Mouse (Mus musculus): ENCODE measurements around the gene Get4. TPM values are rescaled to one million over a fixed set of nuclear protein-coding genes. Genes with fewer than 3 reads are reported as not detected.
A peak's percentile ranks its signal among the peaks of the same experiment; 100 is the strongest.

Get4 gene
- polyA plus RNA-seq, 1 experiment from 2014 or later, result 208 TPM

- Histone ChIP-seq H3K9ac (ENCODE audit: low read depth, low read length) (no peak overlapping the region), H3K36me3 (ENCODE audit: control insufficient read depth, insufficient read depth, low read length) (no peaks in the 10 kb centered on the region), H3K4me3 (ENCODE audit: low read depth, low read length) (no peak overlapping the region), H3K4me1 (replicated peaks; ENCODE audit: control insufficient read depth, insufficient read depth, low read length) (peaks cover 3% of the 10 kb centered on the region), H3K4me2 (no peak overlapping the region), H3K27ac (ENCODE audit: low read depth, low read length) (no peak overlapping the region), H3K27me3 (replicated peaks; ENCODE audit: control insufficient read depth, insufficient read depth, low read length) (no peaks in the 10 kb centered on the region), H3K9me3 (ENCODE audit: control insufficient read depth, low read length) (no peaks in the 10 kb centered on the region)
- no peak for ATAC-seq (replicated peaks; ENCODE audit: low FRiP score)
- 80% methylated on average over 9 of the region's 9 CpGs for WGBS
- no peak for DNase-seq (ENCODE audit: low spot score)
Measured at GRCm38 (mm10) chr5:139313536-139313935, 61.4 kb downstream of the Get4 start.

GRCm38 (mm10) chr5:139314941-139315642 is 63.0 kb downstream of the Get4 start:
- no peak overlapping the region for H3K9ac ChIP-seq (ENCODE audit: low read depth, low read length)
- no peaks in the 10 kb centered on the region for H3K36me3 ChIP-seq (ENCODE audit: control insufficient read depth, insufficient read depth, low read length)
- ATAC-seq (replicated peaks; ENCODE audit: low FRiP score), result no peak
- H3K27ac ChIP-seq (ENCODE audit: low read depth, low read length), result no peak overlapping the region
- peaks cover 3% of the 10 kb centered on the region for H3K4me1 ChIP-seq (replicated peaks; ENCODE audit: control insufficient read depth, insufficient read depth, low read length)
- H3K4me3 ChIP-seq (ENCODE audit: low read depth, low read length), result no peak overlapping the region
- no peaks in the 10 kb centered on the region for H3K27me3 ChIP-seq (replicated peaks; ENCODE audit: control insufficient read depth, insufficient read depth, low read length)
- no peak for DNase-seq (ENCODE audit: low spot score)
- H3K9me3 ChIP-seq (ENCODE audit: control insufficient read depth, low read length), result no peaks in the 10 kb centered on the region
- 85% methylated on average over 12 of the region's 12 CpGs for WGBS
- H3K4me2 ChIP-seq, result no peak overlapping the region

- H3K4me2 ChIP-seq, result no peak overlapping the region
- H3K4me1 ChIP-seq (replicated peaks; ENCODE audit: control insufficient read depth, insufficient read depth, low read length), result peaks cover 3% of the 10 kb centered on the region; the same call in 1 of the 2 replicates
- no peaks in the 10 kb centered on the region for H3K9me3 ChIP-seq (ENCODE audit: control insufficient read depth, low read length)
- H3K36me3 ChIP-seq (ENCODE audit: control insufficient read depth, insufficient read depth, low read length), result no peaks in the 10 kb centered on the region
- no peak for DNase-seq (ENCODE audit: low spot score)
- peak overlapping the region; percentile 49; the same call in 1 of the 2 replicates for H3K27ac ChIP-seq (ENCODE audit: low read depth, low read length)
- WGBS, result 70% methylated on average over 6 of the region's 6 CpGs
- peak; percentile 52 for ATAC-seq (replicated peaks; ENCODE audit: low FRiP score)
- no peaks in the 10 kb centered on the region for H3K27me3 ChIP-seq (replicated peaks; ENCODE audit: control insufficient read depth, insufficient read depth, low read length)
- no peak overlapping the region for H3K9ac ChIP-seq (ENCODE audit: low read depth, low read length)
- no peak overlapping the region for H3K4me3 ChIP-seq (ENCODE audit: low read depth, low read length)
Measured at GRCm38 (mm10) chr5:139316982-139317675, 65.0 kb downstream of the Get4 start.

DNA sequence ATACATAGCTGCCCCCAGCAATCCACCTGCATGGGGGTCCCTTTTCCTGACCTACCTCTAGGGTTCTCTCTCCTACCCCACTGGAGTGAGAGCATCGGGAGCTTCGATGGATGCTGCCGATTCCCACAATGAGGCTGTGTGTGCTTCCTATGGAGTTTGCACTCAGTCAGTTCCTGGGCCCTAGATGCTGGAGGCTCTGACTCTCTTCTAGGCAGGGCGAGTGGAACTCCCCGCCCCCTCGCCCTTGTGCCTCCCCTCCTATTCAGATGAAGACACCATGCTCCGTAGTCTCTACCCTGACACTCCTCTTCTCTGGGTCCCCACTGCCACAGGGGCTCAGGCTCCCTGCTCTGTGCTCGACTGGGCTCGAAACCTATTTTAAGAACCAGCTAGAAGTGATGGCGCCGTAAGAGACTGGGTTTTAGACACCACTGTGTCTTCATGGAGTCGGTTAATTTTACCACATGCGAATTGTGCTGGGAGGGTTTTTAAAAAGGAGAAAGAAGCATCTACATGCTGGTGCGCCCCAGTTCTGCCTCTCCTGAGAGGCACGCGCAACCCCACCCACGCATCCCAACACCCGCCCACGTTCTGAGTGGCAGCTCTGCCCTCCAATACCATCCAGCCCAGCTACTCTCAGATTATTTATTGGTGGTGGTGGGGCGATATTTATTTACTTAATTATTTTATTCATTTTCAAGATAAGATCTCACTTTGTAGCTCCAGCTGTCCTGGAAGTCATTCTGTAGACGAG is 65.8 kb downstream of the Get4 start:
- H3K9ac ChIP-seq (ENCODE audit: low read depth, low read length), result no peak overlapping the region
- WGBS, result 74% methylated on average over 21 of the region's 21 CpGs
- H3K36me3 ChIP-seq (ENCODE audit: control insufficient read depth, insufficient read depth, low read length), result no peaks in the 10 kb centered on the region
- peaks cover 3% of the 10 kb centered on the region; the same call in 1 of the 2 replicates for H3K4me1 ChIP-seq (replicated peaks; ENCODE audit: control insufficient read depth, insufficient read depth, low read length)
- H3K27ac ChIP-seq (ENCODE audit: low read depth, low read length), result peak overlapping the region; percentile 49
- H3K27me3 ChIP-seq (replicated peaks; ENCODE audit: control insufficient read depth, insufficient read depth, low read length), result no peaks in the 10 kb centered on the region
- ATAC-seq (replicated peaks; ENCODE audit: low FRiP score) (no peak), DNase-seq (ENCODE audit: low spot score) (no peak)
- H3K9me3 ChIP-seq (ENCODE audit: control insufficient read depth, low read length), result no peaks in the 10 kb centered on the region
- H3K4me2 ChIP-seq, result no peak overlapping the region
- no peak overlapping the region for H3K4me3 ChIP-seq (ENCODE audit: low read depth, low read length)

Other genes with a start within 250 kb of the Get4 start
- 5.3 and 6.9 TPM in 2 replicates for gene Prkar1b, start 102.3 kb upstream of the Get4 start, polyA plus RNA-seq (2014; fragmentation: Nextera tagmentation; extraction: Ambion mirVana)
- gene Dnaaf5, start 102.1 kb upstream of the Get4 start, polyA plus RNA-seq (2014; fragmentation: Nextera tagmentation; extraction: Ambion mirVana), result 17.1 and 17.6 TPM in 2 replicates
- 46.0 and 50.4 TPM in 2 replicates for gene Sun1, start 51.7 kb upstream of the Get4 start, polyA plus RNA-seq (2014; fragmentation: Nextera tagmentation; extraction: Ambion mirVana)
- 7.2 and 8.1 TPM in 2 replicates for gene Adap1, start 73.3 kb downstream of the Get4 start, polyA plus RNA-seq (2014; fragmentation: Nextera tagmentation; extraction: Ambion mirVana)
- 98.1 and 103 TPM in 2 replicates for gene Cox19, start 99.1 kb downstream of the Get4 start, polyA plus RNA-seq (2014; fragmentation: Nextera tagmentation; extraction: Ambion mirVana)
- not detected in 2 replicates for gene Cyp2w1, start 100.3 kb downstream of the Get4 start, polyA plus RNA-seq (2014; fragmentation: Nextera tagmentation; extraction: Ambion mirVana)
- 13.4 and 15.1 TPM in 2 replicates for gene Gpr146, start 125.4 kb downstream of the Get4 start, polyA plus RNA-seq (2014; fragmentation: Nextera tagmentation; extraction: Ambion mirVana)
- gene C130050O18Rik, start 153.0 kb downstream of the Get4 start, polyA plus RNA-seq (2014; fragmentation: Nextera tagmentation; extraction: Ambion mirVana), result 1.5 and 1.6 TPM in 2 replicates
- 0.38 and 0.58 TPM in 2 replicates for gene Gper1, start 170.8 kb downstream of the Get4 start, polyA plus RNA-seq (2014; fragmentation: Nextera tagmentation; extraction: Ambion mirVana)
- gene 3110082I17Rik, start 208.2 kb downstream of the Get4 start, polyA plus RNA-seq (2014; fragmentation: Nextera tagmentation; extraction: Ambion mirVana), result 49.4 and 52.0 TPM in 2 replicates
- gene Zfand2a, start 232.2 kb downstream of the Get4 start, polyA plus RNA-seq (2014; fragmentation: Nextera tagmentation; extraction: Ambion mirVana), result 4.6 and 5.7 TPM in 2 replicates